Mouse (Mus musculus) bone marrow macrophage, adult 2 months (primary cell): ENCODE results near the gene Tut7.

ENCODE experiments used
- CTCF ChIP-seq: IDR thresholded peaks from 2 replicates; pipeline ENCODE4 v1.5.1; 2012; ENCODE audit warnings: low read depth, mild to moderate bottlenecking, low read length, moderate library complexity
- POLR2A ChIP-seq: IDR thresholded peaks from 2 replicates; pipeline ENCODE4 v1.6.1; 2012; ENCODE audit warnings: mild to moderate bottlenecking, low read depth, low read length, borderline replicate concordance

DNA sequence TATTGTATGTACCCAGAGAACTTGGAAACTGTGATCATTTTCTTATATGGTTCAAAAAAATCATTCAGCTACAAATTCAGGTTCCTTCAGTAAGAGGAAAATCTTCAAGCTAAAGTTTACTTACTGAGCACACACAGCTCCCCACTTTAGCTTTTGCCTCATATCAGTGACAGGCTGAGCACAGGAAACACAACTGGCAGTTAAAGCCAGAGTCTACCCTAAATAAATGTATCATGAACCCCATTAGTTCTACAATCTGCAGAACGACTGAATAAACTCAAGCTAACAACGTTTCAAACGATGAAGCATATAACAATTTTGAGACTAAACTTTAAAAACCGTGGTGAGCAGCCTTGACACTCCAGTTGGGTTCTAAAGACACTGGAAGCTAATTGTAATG lies 5.6 kb downstream of the Tut7 start:
- TF ChIP-seq POLR2A (no peak), CTCF (no peak)
